Mouse (Mus musculus) hindbrain, postnatal 0 days (tissue): Measurements from ENCODE around the gene Fibcd1. TPM values are rescaled to one million over a fixed set of nuclear protein-coding genes. Genes with fewer than 3 reads are reported as not detected.
A peak's percentile ranks its signal among the peaks of the same experiment; 100 is the strongest.

Source experiments
- ATAC-seq: fragments of 200-750 bp; cut with Nextera tagmentation; 2 replicates; pipeline ENCODE4 v1.8.0; 2017; ENCODE audit warnings: mild to moderate bottlenecking, moderate TSS enrichment, moderate library complexity
- DNase-seq: peaks from one replicate; pipeline ENCODE4 v3.0.0-alpha.2; 2015; ENCODE audit warnings: low spot score
- H3K27ac ChIP-seq: fragments of 300-500 bp; sonication (generic); 2 replicates; pipeline ENCODE4 v1.5.1; 2014; ENCODE audit warnings: mild to moderate bottlenecking
- H3K27me3 ChIP-seq: fragments of 300-500 bp; sonication (generic); 2 replicates; pipeline ENCODE4 v1.6.1; 2014; ENCODE audit warnings: low read length, mixed read lengths; ENCODE audit not compliant: insufficient read depth
- H3K36me3 ChIP-seq: fragments of 300-500 bp; sonication (generic); 2 replicates; pipeline ENCODE4 v1.6.1; 2014; ENCODE audit warnings: low read length, mixed read lengths; ENCODE audit not compliant: insufficient read depth
- H3K4me1 ChIP-seq: fragments of 300-500 bp; sonication (generic); 2 replicates; pipeline ENCODE4 v1.6.1; 2014; ENCODE audit warnings: antibody characterized with exemption, low read length, mixed read lengths; ENCODE audit not compliant: insufficient read depth
- H3K4me2 ChIP-seq: fragments of 300-500 bp; sonication (generic); 2 replicates; pipeline ENCODE4 v1.6.1; 2014; ENCODE audit warnings: low read depth, mild to moderate bottlenecking, low read length, moderate library complexity, mixed read lengths
- H3K4me3 ChIP-seq: fragments of 300-500 bp; sonication (generic); 2 replicates; pipeline ENCODE4 v1.5.1; 2014; ENCODE audit warnings: low read length
- H3K9ac ChIP-seq: fragments of 300-500 bp; sonication (generic); replicated peaks from 2 replicates; pipeline ENCODE4 v1.6.1; 2014; ENCODE audit warnings: mild to moderate bottlenecking, low read length, moderate library complexity, mixed read lengths
- H3K9me3 ChIP-seq: fragments of 300-500 bp; sonication (generic); 2 replicates; pipeline ENCODE4 v1.6.1; 2016; ENCODE audit warnings: low read length, mixed read lengths
- CTCF ChIP-seq: IDR thresholded peaks from 2 replicates; pipeline ENCODE4 v1.5.1; 2016; ENCODE audit warnings: antibody characterized with exemption, control low read depth, low read depth
- WGBS: fragments of 180-500 bp; shearing (Covaris S2); extraction: QIAGEN DNeasy Blood & Tissue Kit; methylation state at CpG from one replicate; pipeline ENCODE4 v1.1.7; 2014; 5-methylcytosine and 5-hydroxymethylcytosine counted together
- polyA plus RNA-seq: library from polyadenylated mRNA; unstranded; fragments of >200 nt; fragmentation: Nextera tagmentation; extraction: Ambion mirVana; gene quantifications from 2 replicates; pipeline ENCODE4 v1.2.1, GENCODE M21; 2015
- total RNA-seq: library from RNA; depleted of rRNA; stranded (reverse); fragments of >200 nt; gene quantifications from 2 replicates; pipeline ENCODE4 v1.2.3, GENCODE M21; 2014

The Fibcd1 gene
- total and polyA plus RNA-seq, 2 experiments from 2014 or later, result 9.1 to 28.9 TPM

DNA sequence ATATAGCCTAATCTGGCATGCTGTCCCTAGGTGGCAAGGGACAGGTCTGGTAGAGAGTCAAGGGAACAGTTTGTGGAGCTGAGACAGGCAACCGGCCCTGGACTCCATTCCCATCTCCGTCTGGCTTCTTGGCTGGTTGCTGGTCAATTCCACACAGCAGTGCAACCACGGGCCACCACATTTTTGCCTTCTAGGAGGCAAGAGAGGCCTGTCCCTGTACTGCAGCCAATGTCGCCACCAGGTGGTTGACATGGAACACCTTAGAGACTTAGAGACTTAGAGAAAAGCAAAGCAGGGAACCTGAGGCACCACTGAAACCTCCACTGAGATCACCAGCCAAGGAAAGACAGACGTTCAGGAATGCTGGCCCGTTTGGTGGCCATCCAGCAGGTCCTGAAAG is 39.0 kb upstream of the Fibcd1 start:
- peak; percentile 74 for TF ChIP-seq CTCF
- Histone ChIP-seq H3K9ac (no peak overlapping the region), H3K9me3 (no peaks in the 10 kb centered on the region), H3K4me3 (no peak overlapping the region), H3K36me3 (no peaks in the 10 kb centered on the region), H3K27me3 (peaks cover 29% of the 10 kb centered on the region), H3K4me1 (no peaks in the 10 kb centered on the region), H3K27ac (no peak overlapping the region), H3K4me2 (no peak overlapping the region)
- DNase-seq, result peak; percentile 72
- WGBS, result 40% methylated on average over 6 of the region's 6 CpGs
- ATAC-seq, result no peak

DNA sequence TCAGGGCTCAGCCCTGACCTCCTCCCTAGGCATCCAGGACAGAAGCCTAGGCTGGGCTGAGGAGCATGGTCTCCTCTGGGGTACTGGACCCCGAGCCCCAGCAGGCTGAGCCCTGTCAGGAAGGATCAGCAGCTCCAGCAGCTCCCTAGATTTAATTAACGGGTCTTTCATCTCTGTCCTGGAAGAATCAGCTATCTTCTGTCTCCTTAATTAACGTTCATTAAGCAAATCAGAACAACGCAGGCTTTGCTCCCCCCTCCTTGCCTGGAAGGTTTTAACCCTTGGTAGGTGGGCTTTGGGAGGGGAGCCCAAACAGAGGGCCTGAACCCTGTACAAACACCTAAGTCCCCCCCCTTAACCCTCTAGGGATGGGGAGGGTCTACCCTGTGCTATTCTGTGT is 37.3 kb upstream of the Fibcd1 start:
- DNase-seq, result no peak
- H3K27ac ChIP-seq, result no peak overlapping the region
- H3K27me3 ChIP-seq, result peaks cover 23% of the 10 kb centered on the region
- no peak for TF ChIP-seq CTCF
- no peaks in the 10 kb centered on the region for H3K9me3 ChIP-seq
- WGBS, result 19% methylated on average over 4 of the region's 4 CpGs
- no peak overlapping the region for H3K4me2 ChIP-seq
- H3K36me3 ChIP-seq, result no peaks in the 10 kb centered on the region
- ATAC-seq, result no peak
- no peak overlapping the region for H3K4me3 ChIP-seq
- no peaks in the 10 kb centered on the region for H3K4me1 ChIP-seq
- no peak overlapping the region for H3K9ac ChIP-seq

DNA sequence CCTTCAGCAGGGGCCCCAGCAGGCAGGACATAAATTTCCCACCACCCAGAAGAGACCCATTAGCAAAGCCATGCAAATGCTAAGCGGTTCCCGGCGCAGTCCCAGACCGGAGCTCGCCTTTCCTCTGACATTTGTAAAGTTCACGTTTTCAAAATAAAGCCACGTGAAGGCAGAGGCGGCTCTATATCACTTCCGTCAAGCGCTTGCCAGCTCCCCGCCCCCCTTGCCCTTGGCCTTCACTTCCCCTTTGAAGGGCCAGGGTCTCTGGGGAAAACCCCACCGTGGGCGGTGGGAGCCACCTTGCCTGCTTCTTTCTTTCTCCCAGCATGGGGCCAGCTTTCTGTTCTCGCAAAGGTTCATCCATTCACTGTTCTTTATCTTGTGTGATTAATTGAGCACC is 35.1 kb upstream of the Fibcd1 start:
- no peak for ATAC-seq
- no peak for DNase-seq
- Histone ChIP-seq H3K27ac (no peak overlapping the region), H3K4me3 (no peak overlapping the region), H3K4me2 (no peak overlapping the region), H3K36me3 (no peaks in the 10 kb centered on the region), H3K4me1 (no peaks in the 10 kb centered on the region), H3K9me3 (no peaks in the 10 kb centered on the region), H3K9ac (no peak overlapping the region), H3K27me3 (0 out of 2 replicates have a peak, but pooled peaks cover 8% of the 10 kb centered on the region)
- WGBS, result 11% methylated on average over 14 of the region's 14 CpGs
- no peak for TF ChIP-seq CTCF

DNA sequence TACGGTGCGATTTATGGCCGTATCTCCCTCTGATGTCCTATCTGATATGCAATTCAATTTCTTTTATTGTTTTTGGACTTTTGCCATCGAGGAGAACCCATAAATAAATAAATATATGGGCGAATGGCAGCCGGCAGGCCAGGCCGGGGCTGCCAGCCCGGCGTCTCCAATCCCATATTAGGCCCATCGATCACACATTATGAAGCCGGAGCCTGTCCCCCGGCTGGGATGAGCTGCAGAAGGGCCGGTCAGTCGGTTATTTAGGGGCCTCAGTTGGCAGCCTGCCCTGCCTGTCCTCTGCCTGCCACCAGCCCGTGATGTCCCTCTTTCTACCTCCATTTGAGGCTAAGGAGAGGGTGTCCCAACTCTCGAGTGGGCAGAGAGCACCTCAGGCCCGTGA is 32.8 kb upstream of the Fibcd1 start:
- 60% methylated on average over 17 of the region's 17 CpGs for WGBS
- no peaks in the 10 kb centered on the region for H3K4me1 ChIP-seq
- no peak overlapping the region for H3K27ac ChIP-seq
- no peak overlapping the region for H3K4me3 ChIP-seq
- no peak overlapping the region for H3K9ac ChIP-seq
- H3K27me3 ChIP-seq, result peaks cover 13% of the 10 kb centered on the region; the same call in 1 of the 2 replicates
- no peak overlapping the region for H3K4me2 ChIP-seq
- ATAC-seq (no peak), DNase-seq (no peak)
- no peak for TF ChIP-seq CTCF
- H3K9me3 ChIP-seq, result no peaks in the 10 kb centered on the region
- H3K36me3 ChIP-seq, result no peaks in the 10 kb centered on the region

DNA sequence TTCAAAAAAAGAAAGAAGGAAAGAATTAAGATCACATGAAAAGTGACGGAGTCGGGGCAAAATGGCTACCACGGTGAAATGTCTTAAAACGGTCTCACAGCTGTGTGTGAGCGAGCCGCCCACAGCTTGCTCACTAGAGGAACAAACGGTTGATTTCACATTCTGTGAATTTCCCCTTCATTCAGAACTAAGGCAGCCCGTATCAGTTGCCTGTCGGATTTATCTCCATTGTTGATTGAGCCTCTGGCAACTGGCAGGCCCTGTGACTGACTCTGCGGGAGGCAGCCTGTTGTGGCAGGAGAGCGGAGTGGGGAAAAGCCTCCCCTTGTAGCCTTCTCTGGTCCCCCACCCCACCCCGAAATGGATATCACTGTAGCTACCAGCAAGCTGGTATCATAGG is 30.6 kb upstream of the Fibcd1 start:
- no peak overlapping the region for H3K9ac ChIP-seq
- DNase-seq (no peak), ATAC-seq (no peak)
- 20% methylated on average over 12 of the region's 12 CpGs for WGBS
- no peak overlapping the region for H3K4me3 ChIP-seq
- peaks cover 5% of the 10 kb centered on the region; the same call in 1 of the 2 replicates for H3K27me3 ChIP-seq
- no peak for TF ChIP-seq CTCF
- no peaks in the 10 kb centered on the region for H3K4me1 ChIP-seq
- H3K27ac ChIP-seq, result no peak overlapping the region
- no peaks in the 10 kb centered on the region for H3K9me3 ChIP-seq
- no peak overlapping the region for H3K4me2 ChIP-seq
- H3K36me3 ChIP-seq, result no peaks in the 10 kb centered on the region

DNA sequence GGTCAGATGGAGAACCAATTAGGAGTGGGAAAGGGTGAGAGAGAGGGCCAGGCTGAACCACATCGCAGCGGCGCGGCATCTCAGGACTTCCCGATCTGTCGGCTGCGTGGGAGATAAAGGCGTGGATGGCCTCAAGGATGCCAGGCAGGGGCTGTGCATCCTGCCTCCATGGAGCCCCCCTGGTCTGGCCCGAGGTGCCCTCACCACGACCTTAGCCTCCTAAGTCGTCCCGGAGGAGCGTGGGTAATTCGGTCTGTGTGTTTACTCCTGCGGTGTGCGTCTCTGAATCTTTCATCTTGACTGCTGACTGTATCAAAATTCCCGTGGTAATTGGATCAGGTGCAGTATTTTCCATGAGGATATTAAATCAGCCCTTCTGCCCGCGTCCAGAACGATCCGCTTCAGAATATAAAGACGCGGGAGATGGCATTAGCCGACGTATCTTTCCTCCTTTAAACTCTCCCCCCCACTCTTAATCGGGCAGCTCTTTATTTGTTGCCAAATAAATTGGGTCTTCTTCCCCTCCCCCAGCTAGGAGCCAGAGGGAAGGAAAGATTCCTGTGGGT is 28.6 kb upstream of the Fibcd1 start:
- Histone ChIP-seq H3K4me2 (0 out of 2 replicates have a peak overlapping the region, but pooled peaks have one; percentile 10), H3K27me3 (peaks cover 4% of the 10 kb centered on the region; the same call in 1 of the 2 replicates), H3K36me3 (no peaks in the 10 kb centered on the region), H3K9me3 (no peaks in the 10 kb centered on the region), H3K4me3 (no peak overlapping the region), H3K27ac (no peak overlapping the region), H3K4me1 (no peaks in the 10 kb centered on the region), H3K9ac (no peak overlapping the region)
- ATAC-seq (no peak), DNase-seq (no peak)
- 52% methylated on average over 26 of the region's 26 CpGs for WGBS
- TF ChIP-seq CTCF, result no peak

DNA sequence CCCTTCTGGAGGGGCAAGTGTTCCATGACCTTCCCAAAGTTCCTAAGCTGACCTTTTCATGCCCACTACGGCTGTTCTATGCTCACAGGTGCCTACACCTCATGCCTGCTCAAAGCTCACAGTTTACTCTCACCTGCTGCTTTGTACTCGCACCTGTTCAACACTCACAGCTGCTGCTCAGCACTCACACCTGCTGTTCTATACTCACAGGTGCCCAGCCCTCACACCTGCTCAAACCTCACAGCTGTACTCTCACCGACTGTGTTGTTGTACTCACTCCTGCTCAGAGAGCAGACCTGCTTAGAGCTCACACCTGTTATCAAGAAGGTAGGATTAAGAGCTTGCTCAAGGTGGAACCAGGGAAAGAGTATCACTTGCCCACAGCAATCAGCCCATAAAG is 24.9 kb upstream of the Fibcd1 start:
- no peak overlapping the region for H3K9ac ChIP-seq
- H3K9me3 ChIP-seq, result no peaks in the 10 kb centered on the region
- no peak for TF ChIP-seq CTCF
- peaks cover 4% of the 10 kb centered on the region; the same call in 1 of the 2 replicates for H3K27me3 ChIP-seq
- WGBS, result 69% methylated on average over 3 of the region's 3 CpGs
- DNase-seq (no peak), ATAC-seq (no peak)
- H3K36me3 ChIP-seq, result no peaks in the 10 kb centered on the region
- H3K27ac ChIP-seq, result no peak overlapping the region
- no peak overlapping the region for H3K4me3 ChIP-seq
- no peak overlapping the region for H3K4me2 ChIP-seq
- H3K4me1 ChIP-seq, result no peaks in the 10 kb centered on the region
